Mouse (Mus musculus) midbrain, embryonic 15.5 days (tissue): ENCODE measurements around the gene Acin1. TPM values are rescaled to one million over a fixed set of nuclear protein-coding genes. Genes with fewer than 3 reads are reported as not detected.
A peak's percentile ranks its signal among the peaks of the same experiment; 100 is the strongest.

ENCODE experiments used
- ATAC-seq: fragments of 200-750 bp; cut with Nextera tagmentation; replicated peaks from 2 replicates; pipeline ENCODE4 v1.8.0; 2017; ENCODE audit warnings: moderate TSS enrichment
- H3K27ac ChIP-seq: fragments of 300-500 bp; sonication (generic); 2 replicates; pipeline ENCODE4 v1.5.1; 2015; ENCODE audit warnings: mild to moderate bottlenecking, inconsistent platforms
- H3K27me3 ChIP-seq: fragments of 300-500 bp; sonication (generic); replicated peaks from 2 replicates; pipeline ENCODE4 v1.6.1; 2015; ENCODE audit warnings: inconsistent platforms
- H3K36me3 ChIP-seq: fragments of 300-500 bp; sonication (generic); replicated peaks from 2 replicates; pipeline ENCODE4 v1.6.1; 2015; ENCODE audit warnings: inconsistent platforms
- H3K4me1 ChIP-seq: fragments of 300-500 bp; sonication (generic); 2 replicates; pipeline ENCODE4 v1.6.1; 2015; ENCODE audit warnings: inconsistent platforms
- H3K4me2 ChIP-seq: fragments of 300-500 bp; sonication (generic); 2 replicates; pipeline ENCODE4 v1.6.1; 2015; ENCODE audit warnings: inconsistent platforms, mild to moderate bottlenecking, moderate library complexity
- H3K4me3 ChIP-seq: fragments of 300-500 bp; sonication (generic); 2 replicates; pipeline ENCODE4 v1.5.1; 2015; ENCODE audit warnings: mild to moderate bottlenecking, inconsistent platforms
- H3K9ac ChIP-seq: fragments of 300-500 bp; sonication (generic); 2 replicates; pipeline ENCODE4 v1.6.1; 2015; ENCODE audit warnings: mild to moderate bottlenecking, inconsistent platforms
- H3K9me3 ChIP-seq: fragments of 300-500 bp; sonication (generic); 2 replicates; pipeline ENCODE4 v1.6.1; 2016; ENCODE audit warnings: inconsistent platforms
- WGBS: fragments of 180-500 bp; shearing (Covaris S2); methylation state at CpG from one replicate; pipeline ENCODE4 v1.1.7; 2015; ENCODE audit warnings: mixed read lengths; 5-methylcytosine and 5-hydroxymethylcytosine counted together
- polyA plus RNA-seq: library from polyadenylated mRNA; unstranded; fragments of >200 nt; fragmentation: Nextera tagmentation; extraction: Ambion mirVana; gene quantifications from 2 replicates; pipeline ENCODE4 v1.2.1, GENCODE M21; 2015

Gene Acin1
- polyA plus RNA-seq: 145 TPM in 2 replicates

DNA sequence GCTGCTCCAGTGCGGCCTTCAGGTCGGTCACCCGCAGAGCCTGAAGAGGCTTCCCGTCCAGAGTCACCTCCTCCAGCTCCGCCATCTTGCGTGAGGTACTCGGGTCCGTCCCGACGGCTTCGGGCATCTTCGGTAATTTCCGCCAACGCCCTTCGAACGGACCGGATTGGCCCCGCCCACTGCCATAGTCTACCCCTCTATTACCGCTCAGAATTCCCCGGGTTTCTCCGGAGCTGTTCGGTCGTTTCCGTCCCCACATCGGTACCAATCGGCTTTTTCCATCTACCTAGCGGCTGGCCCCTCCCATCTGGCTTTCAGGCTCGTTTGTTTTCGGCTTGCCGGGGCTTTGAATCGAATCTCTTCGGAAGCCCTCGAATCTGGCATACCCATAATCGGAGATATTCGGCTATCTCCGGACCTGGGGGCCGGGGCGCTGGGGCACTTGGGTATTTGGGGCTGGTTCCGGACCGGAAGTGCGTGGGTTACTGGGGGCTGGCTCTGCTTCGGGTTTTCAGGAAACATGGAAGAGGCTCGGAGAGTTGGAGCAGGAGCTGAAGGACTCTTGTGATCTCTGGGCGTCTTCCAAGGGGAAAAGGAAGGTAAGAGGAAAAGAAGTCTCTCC, at the start of gene Acin1:
Gene Acin1, minus strand, starts transcription at position 410 of the 622 bp plus-strand sequence.
- H3K4me3 ChIP-seq: peak within 1 kb of the TSS; percentile 60
- no peaks in the 10 kb centered on the region for H3K9me3 ChIP-seq
- no peaks in the 10 kb centered on the region for H3K27me3 ChIP-seq
- peak within 1 kb of the TSS; percentile 94 for H3K27ac ChIP-seq
- under 1% methylated on average over 44 of the region's 44 CpGs for WGBS
- peak; percentile 98 for ATAC-seq
- H3K4me2 ChIP-seq: peak within 1 kb of the TSS; percentile 76
- H3K9ac ChIP-seq: peak within 1 kb of the TSS; percentile 87
- peaks cover 41% of the 10 kb centered on the region for H3K4me1 ChIP-seq
- peaks cover 14% of the 10 kb centered on the region; the same call in 1 of the 2 replicates for H3K36me3 ChIP-seq

DNA sequence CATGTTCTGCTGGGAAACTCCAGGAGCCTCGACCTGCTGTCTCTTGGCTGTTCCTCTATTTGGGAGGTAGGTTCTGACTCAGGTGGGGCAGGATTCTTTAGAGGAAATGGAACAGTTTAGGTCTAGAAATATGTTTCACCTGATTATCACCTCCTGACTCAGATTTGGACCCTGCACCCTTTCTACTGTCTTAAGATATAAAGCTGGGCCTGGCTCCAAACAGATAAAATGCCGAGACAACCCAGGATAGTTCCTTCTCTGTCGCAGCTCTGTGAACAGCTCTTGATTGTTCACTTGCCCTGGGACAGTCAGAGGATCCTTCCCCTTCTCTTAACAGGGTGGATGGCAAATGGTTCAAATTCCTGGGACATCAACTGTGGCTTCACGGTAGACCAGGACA, 48.5 kb upstream of the Acin1 start:
- 91% methylated on average over 4 of the region's 4 CpGs for WGBS
- H3K9ac ChIP-seq: no peak overlapping the region

DNA sequence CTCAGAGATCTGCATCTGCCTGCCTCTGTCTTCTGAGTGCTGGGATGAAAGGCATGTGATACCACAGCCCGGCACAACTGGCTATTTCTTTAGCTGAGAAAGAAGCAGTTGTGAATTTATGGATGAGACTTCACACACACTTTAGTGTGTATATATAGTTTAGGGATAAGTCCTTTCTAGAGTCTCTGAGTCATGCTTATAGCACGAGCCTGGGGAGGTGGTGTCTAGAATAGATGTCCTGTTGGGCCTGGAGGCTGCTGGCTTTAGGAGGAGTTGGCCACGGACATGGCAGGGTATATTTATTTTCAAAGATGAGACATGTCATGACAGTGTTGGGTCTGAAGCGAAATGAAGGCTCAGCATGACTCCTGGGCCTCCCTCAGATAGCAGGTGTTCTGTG, 47.3 kb upstream of the Acin1 start:
- Histone ChIP-seq H3K9ac (no peak overlapping the region), H3K27ac (no peak overlapping the region), H3K9me3 (no peaks in the 10 kb centered on the region), H3K4me1 (peaks cover 11% of the 10 kb centered on the region), H3K4me2 (no peak overlapping the region), H3K36me3 (no peaks in the 10 kb centered on the region), H3K27me3 (no peaks in the 10 kb centered on the region), H3K4me3 (no peak overlapping the region)
- 72% methylated on average over 4 of the region's 4 CpGs for WGBS
- ATAC-seq: no peak

More for the DNA sequence above, 48.5 kb upstream of the Acin1 start:
- H3K4me3 ChIP-seq: no peak overlapping the region
- no peaks in the 10 kb centered on the region for H3K36me3 ChIP-seq
- peaks cover 11% of the 10 kb centered on the region for H3K4me1 ChIP-seq
- ATAC-seq: no peak
- no peaks in the 10 kb centered on the region for H3K9me3 ChIP-seq
- H3K4me2 ChIP-seq: no peak overlapping the region
- H3K27ac ChIP-seq: no peak overlapping the region
- no peaks in the 10 kb centered on the region for H3K27me3 ChIP-seq

DNA sequence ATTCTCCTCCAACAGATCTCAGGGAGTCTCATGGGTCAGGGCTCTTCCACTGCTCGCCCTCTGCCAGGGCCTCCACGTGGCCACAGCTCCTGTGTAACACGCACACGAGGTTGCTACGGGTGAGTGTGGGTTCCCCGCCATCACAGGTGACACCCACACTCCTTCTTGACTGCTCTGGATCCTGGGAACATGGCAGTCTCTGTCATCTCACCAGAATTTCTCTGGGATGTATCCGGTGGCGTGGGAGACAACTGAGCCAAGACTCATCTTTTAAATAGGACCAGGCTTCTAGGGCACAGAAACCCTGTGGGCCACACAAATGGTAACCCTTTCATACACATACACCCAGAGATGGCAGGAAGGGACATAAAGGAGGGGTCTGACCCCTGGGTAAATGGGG, 45.5 kb upstream of the Acin1 start:
- no peak overlapping the region for H3K4me3 ChIP-seq
- no peak for ATAC-seq
- no peak overlapping the region for H3K4me2 ChIP-seq
- H3K27ac ChIP-seq: no peak overlapping the region
- no peaks in the 10 kb centered on the region for H3K27me3 ChIP-seq
- no peaks in the 10 kb centered on the region for H3K36me3 ChIP-seq
- 89% methylated on average over 8 of the region's 8 CpGs for WGBS
- peaks cover 7% of the 10 kb centered on the region for H3K4me1 ChIP-seq
- no peak overlapping the region for H3K9ac ChIP-seq
- H3K9me3 ChIP-seq: no peaks in the 10 kb centered on the region

DNA sequence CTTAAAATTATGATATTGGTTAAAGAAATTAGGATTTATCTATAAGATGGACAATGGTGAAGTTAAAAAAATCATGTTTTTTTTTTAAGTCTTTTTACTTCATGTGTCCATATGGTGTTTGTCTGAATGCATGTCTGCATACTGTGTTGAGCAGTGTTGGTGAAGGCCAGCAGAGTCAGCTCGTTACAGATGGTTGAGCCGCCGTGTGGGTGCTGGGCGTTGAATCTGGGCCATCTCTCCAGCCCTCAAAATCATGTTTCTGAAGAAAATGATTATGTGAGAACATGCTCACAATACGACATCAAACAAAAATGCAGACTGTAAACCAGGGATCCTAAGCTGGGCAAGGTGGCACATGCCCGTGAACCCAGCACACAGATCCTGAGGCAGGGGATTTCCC, 43.6 kb upstream of the Acin1 start:
- no peak for ATAC-seq
- no peak overlapping the region for H3K27ac ChIP-seq

DNA sequence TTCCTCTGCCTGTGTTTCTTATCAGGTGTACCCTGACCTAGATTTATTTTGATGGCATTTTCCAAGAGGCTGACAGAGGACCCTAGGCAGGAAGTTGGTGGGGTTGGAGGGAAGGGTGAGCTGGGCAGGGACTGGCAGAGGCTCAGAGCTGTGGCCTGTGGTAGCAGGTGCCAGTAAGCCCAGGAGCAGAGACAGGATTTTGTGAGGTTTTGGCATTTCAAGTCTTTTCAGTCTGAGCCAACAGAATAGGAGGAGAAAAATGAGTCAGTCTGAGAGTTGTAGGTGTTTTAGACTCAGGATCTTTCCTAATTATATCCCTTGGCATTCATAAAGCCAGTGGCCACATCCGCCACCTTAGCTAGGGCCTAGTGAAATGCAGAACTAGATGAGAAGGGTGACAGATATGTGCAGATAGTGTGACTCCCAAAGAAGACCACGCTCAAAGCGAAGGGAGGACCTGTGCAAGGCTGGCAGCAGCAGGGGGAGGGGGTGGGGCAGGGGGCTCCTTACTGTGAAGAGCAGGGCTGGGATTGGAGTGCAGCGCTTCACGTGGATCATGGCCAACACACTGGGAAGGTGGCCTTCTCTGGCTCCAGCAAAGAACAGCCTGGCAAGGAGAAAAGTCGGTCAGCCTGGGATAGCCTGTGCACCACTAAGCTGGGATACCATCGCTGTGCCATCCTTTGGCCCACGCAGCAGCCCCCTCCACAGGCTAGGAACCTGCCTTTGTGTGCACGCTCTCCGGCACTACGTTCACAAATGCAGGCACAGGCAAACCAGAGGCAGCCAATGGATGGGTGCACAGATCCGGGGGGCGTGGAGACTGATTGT, 42.3 kb upstream of the Acin1 start:
- Histone ChIP-seq H3K4me1 (no peaks in the 10 kb centered on the region), H3K4me3 (no peak overlapping the region), H3K9me3 (no peaks in the 10 kb centered on the region), H3K27ac (no peak overlapping the region), H3K27me3 (no peaks in the 10 kb centered on the region), H3K9ac (no peak overlapping the region), H3K36me3 (0 out of 2 replicates have a peak, but pooled peaks cover 2% of the 10 kb centered on the region), H3K4me2 (no peak overlapping the region)
- 61% methylated on average over 13 of the region's 13 CpGs for WGBS
- ATAC-seq: no peak

More for the DNA sequence above, 43.6 kb upstream of the Acin1 start:
- Histone ChIP-seq H3K27me3 (no peaks in the 10 kb centered on the region), H3K4me3 (no peak overlapping the region), H3K4me1 (no peaks in the 10 kb centered on the region), H3K9ac (no peak overlapping the region), H3K9me3 (no peaks in the 10 kb centered on the region), H3K4me2 (no peak overlapping the region), H3K36me3 (0 out of 2 replicates have a peak, but pooled peaks cover 2% of the 10 kb centered on the region)
- 92% methylated on average over 6 of the region's 6 CpGs for WGBS

DNA sequence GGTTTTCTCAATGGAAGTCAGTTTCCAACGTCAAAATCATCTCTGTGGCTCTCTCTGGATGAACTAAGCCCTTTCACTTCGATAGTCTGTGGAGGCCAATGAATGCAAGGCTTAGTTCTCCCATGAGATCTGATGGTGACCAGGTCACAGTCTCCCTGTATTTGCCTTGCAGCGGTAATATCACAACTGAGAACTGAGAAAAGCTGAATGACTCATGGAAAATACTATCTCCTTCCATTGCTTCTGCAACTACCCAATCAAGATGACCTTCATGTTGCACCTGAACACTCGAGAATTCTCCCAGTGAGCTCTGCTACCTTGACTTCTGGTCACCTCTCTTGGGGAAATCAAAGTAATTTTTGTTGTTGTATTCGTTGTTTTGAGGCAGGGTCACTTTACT, 40.8 kb upstream of the Acin1 start:
- no peak overlapping the region for H3K4me2 ChIP-seq
- H3K27me3 ChIP-seq: no peaks in the 10 kb centered on the region
- H3K4me1 ChIP-seq: no peaks in the 10 kb centered on the region
- H3K9ac ChIP-seq: no peak overlapping the region
- H3K36me3 ChIP-seq: 0 out of 2 replicates have a peak, but pooled peaks cover 2% of the 10 kb centered on the region
- WGBS: 78% methylated on average over 5 of the region's 5 CpGs
- H3K27ac ChIP-seq: no peak overlapping the region
- ATAC-seq: no peak
- no peak overlapping the region for H3K4me3 ChIP-seq
- no peaks in the 10 kb centered on the region for H3K9me3 ChIP-seq

DNA sequence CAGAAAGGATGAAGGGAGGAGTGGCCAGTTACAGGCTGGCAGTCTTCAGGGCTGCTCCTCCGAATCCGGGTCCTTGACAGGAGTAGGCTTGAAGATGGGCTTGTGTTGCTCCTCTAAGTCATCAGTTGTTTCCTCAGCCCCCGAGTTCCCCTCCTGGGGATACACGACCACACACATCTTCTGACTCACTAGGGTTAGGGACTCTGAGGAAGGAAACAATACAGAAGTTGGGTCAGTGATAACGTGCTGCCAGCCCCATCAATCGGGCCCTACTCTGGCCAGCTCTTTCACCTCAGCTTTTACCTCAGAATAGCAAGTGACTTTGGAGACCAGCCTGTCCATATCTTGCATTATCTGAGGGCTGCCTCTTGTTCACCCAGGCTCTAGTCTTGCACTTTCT, 37.3 kb upstream of the Acin1 start:
- 81% methylated on average over 6 of the region's 6 CpGs for WGBS

DNA sequence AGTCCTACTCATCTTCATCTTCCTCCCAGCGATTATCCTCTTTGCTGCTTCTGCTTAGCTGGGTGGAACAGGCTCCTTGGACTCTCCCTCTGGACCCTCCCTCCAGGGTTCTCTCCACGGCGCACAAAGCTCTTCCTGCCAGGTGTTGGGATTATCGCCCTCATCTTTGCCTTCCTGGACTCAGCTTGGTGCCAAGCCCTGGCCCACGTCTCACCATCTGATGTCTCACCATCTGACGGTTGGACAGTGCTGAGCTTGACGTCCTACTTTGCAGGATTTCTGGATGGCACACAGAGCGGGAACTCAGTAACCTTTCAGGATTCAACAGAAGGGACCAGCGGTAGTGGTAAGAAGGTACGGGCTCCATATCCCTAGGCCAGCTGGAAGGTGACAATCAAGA, 35.0 kb upstream of the Acin1 start:
- Histone ChIP-seq H3K27ac (no peak overlapping the region), H3K4me1 (no peaks in the 10 kb centered on the region), H3K4me2 (no peak overlapping the region), H3K27me3 (no peaks in the 10 kb centered on the region), H3K9ac (no peak overlapping the region), H3K36me3 (0 out of 2 replicates have a peak, but pooled peaks cover 2% of the 10 kb centered on the region), H3K4me3 (no peak overlapping the region), H3K9me3 (no peaks in the 10 kb centered on the region)
- WGBS: 78% methylated on average over 10 of the region's 10 CpGs
- no peak for ATAC-seq

More for the DNA sequence above, 37.3 kb upstream of the Acin1 start:
- H3K4me1 ChIP-seq: no peaks in the 10 kb centered on the region
- H3K36me3 ChIP-seq: 0 out of 2 replicates have a peak, but pooled peaks cover 2% of the 10 kb centered on the region
- no peak overlapping the region for H3K4me2 ChIP-seq
- H3K27ac ChIP-seq: no peak overlapping the region
- no peaks in the 10 kb centered on the region for H3K27me3 ChIP-seq
- H3K9me3 ChIP-seq: no peaks in the 10 kb centered on the region
- no peak overlapping the region for H3K9ac ChIP-seq
- no peak overlapping the region for H3K4me3 ChIP-seq
- no peak for ATAC-seq

DNA sequence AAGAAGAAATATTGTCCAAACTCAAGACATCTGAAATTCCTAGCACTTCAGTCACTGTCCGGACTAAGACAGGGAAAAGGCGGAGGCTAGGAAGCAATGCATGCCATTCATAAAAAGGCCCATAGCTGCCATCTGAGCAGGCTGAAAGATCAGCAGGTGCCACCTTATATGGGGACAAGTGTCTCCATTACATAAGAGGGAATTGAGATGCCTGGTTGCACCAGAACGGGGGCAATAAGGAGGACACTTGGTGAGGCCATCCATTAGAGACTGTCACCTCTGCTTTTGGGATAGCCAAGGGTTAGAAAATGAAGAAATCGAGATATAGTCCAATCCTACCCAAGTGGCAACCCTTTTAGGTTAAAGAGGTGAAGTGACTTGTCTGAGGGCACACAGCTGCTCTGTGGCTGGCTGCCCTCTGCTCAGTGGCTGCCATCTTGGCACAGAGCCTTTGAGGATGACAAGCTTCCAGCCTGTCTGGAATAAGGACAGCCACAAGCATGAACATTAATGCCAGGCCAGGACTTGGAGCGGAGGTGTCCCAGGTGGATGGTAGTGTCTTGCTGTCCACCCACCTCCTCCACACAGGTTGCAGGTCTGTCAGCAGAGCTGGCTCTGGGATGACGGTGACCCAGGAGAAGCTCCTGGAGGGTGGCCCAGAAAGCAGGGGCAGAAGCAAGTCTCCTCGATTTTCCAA, 34.1 kb upstream of the Acin1 start:
- Histone ChIP-seq H3K4me2 (no peak overlapping the region), H3K4me3 (no peak overlapping the region), H3K9me3 (no peaks in the 10 kb centered on the region), H3K4me1 (no peaks in the 10 kb centered on the region), H3K27me3 (no peaks in the 10 kb centered on the region), H3K36me3 (no peaks in the 10 kb centered on the region), H3K27ac (no peak overlapping the region), H3K9ac (no peak overlapping the region)
- ATAC-seq: no peak
- 86% methylated on average over 7 of the region's 7 CpGs for WGBS

DNA sequence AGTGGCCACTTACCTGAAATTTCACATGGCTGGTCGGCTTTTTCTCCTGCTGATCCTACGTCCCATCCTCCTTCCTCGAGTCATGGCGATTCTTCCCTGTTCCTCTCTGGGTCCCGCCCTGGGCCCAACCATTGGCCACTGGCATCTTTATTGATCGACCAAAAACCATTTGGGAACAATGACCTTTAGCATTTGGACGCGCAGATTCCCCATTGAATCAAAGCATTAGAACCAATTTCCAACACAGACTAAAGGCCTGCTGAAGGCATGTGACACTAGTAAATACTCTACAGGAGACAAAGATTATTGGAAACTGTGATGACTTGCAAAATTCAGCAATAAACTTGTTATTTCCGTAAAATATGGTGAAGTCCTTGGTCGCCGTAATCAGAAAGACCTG, 33.3 kb upstream of the Acin1 start:
- H3K4me3 ChIP-seq: no peak overlapping the region
- H3K36me3 ChIP-seq: no peaks in the 10 kb centered on the region
- peaks cover 4% of the 10 kb centered on the region for H3K4me1 ChIP-seq
- no peak overlapping the region for H3K4me2 ChIP-seq
- no peak for ATAC-seq
- H3K9me3 ChIP-seq: no peaks in the 10 kb centered on the region
- no peak overlapping the region for H3K27ac ChIP-seq
- H3K9ac ChIP-seq: no peak overlapping the region
- H3K27me3 ChIP-seq: no peaks in the 10 kb centered on the region
- WGBS: 94% methylated on average over 11 of the region's 11 CpGs

DNA sequence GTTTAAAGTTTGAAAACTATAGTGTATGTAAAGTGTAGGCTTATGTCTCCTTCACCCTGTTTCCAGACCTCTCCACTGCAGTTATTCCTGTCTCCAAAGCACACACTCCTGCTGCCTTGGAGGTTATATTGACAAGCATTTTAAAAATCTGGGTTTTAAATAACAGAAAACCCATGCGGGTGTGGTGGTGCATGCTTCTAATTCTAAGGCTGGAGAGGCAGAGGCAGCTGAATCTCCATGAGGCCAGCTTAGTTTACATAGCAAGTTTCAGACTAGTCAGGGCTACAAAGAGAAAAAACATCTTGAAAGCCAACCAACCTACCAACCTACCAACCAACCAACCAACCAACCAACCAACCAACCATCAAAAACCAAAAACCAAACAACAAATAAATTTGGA, 28.7 kb upstream of the Acin1 start:
- Histone ChIP-seq H3K27me3 (no peaks in the 10 kb centered on the region), H3K4me2 (peak overlapping the region; percentile 77), H3K4me3 (0 out of 2 replicates have a peak overlapping the region, but pooled peaks have one; percentile 43), H3K27ac (no peak overlapping the region), H3K4me1 (peaks cover 15% of the 10 kb centered on the region), H3K36me3 (no peaks in the 10 kb centered on the region), H3K9ac (no peak overlapping the region), H3K9me3 (no peaks in the 10 kb centered on the region)
- 70% methylated on average over 1 of the region's 1 CpGs for WGBS
- no peak for ATAC-seq
